Mouse (Mus musculus) neural tube, embryonic 14.5 days (tissue): Measurements from ENCODE around the gene Adgrf5. TPM values are rescaled to one million over a fixed set of nuclear protein-coding genes. Genes with fewer than 3 reads are reported as not detected.
"Not testable (repeated sequence)": the region's sequence is repeated elsewhere in the genome, so short reads cannot be mapped to it uniquely, and the experiment has no call there.

ENCODE experiments used
- ATAC-seq: fragments of 200-750 bp; cut with Nextera tagmentation; 2 replicates; pipeline ENCODE4 v1.8.0; 2017; ENCODE audit warnings: low read depth, mild to moderate bottlenecking, moderate TSS enrichment, moderate library complexity
- H3K27ac ChIP-seq: fragments of 300-500 bp; sonication (generic); 2 replicates; pipeline ENCODE4 v1.5.1; 2014; ENCODE audit warnings: low read depth, mild to moderate bottlenecking, control low read depth, low read length, moderate library complexity, mixed read lengths
- H3K27me3 ChIP-seq: fragments of 300-500 bp; sonication (generic); 2 replicates; pipeline ENCODE4 v1.6.1; 2014; ENCODE audit warnings: low read length; ENCODE audit not compliant: control insufficient read depth, insufficient read depth
- H3K36me3 ChIP-seq: fragments of 300-500 bp; sonication (generic); 2 replicates; pipeline ENCODE4 v1.6.1; 2014; ENCODE audit warnings: low read length, mixed read lengths; ENCODE audit not compliant: control insufficient read depth, insufficient read depth
- H3K4me1 ChIP-seq: fragments of 300-500 bp; sonication (generic); 2 replicates; pipeline ENCODE4 v1.6.1; 2014; ENCODE audit warnings: low read length; ENCODE audit not compliant: control insufficient read depth, insufficient read depth
- H3K4me2 ChIP-seq: fragments of 300-500 bp; sonication (generic); 2 replicates; pipeline ENCODE4 v1.6.1; 2014; ENCODE audit warnings: mild to moderate bottlenecking, low read depth, low read length, control low read depth
- H3K4me3 ChIP-seq: fragments of 300-500 bp; sonication (generic); 2 replicates; pipeline ENCODE4 v1.5.1; 2014; ENCODE audit warnings: low read depth, low read length, control low read depth, mixed read lengths
- H3K9ac ChIP-seq: fragments of 300-500 bp; sonication (generic); replicated peaks from 2 replicates; pipeline ENCODE4 v1.6.1; 2014; ENCODE audit warnings: low read depth, mild to moderate bottlenecking, control low read depth, low read length, mixed read lengths
- H3K9me3 ChIP-seq: fragments of 300-500 bp; sonication (generic); 2 replicates; pipeline ENCODE4 v1.6.1; 2016; ENCODE audit warnings: low read length; ENCODE audit not compliant: control insufficient read depth
- WGBS: fragments of 180-500 bp; shearing (Covaris S2); extraction: QIAGEN DNeasy Blood & Tissue Kit; methylation state at CpG from one replicate; pipeline ENCODE4 v1.1.7; 2014; 5-methylcytosine and 5-hydroxymethylcytosine counted together
- polyA plus RNA-seq: library from polyadenylated mRNA; unstranded; fragments of >200 nt; fragmentation: Nextera tagmentation; extraction: Ambion mirVana; gene quantifications from 2 replicates; pipeline ENCODE4 v1.2.1, GENCODE M21; 2014

Gene Adgrf5
- polyA plus RNA-seq, 1 experiment from 2014 or later = 4.1 TPM

- Histone ChIP-seq H3K4me3 (no peak overlapping the region), H3K36me3 (no peaks in the 10 kb centered on the region), H3K4me2 (no peak overlapping the region), H3K4me1 (no peaks in the 10 kb centered on the region), H3K9me3 (no peaks in the 10 kb centered on the region), H3K9ac (no peak overlapping the region), H3K27ac (no peak overlapping the region), H3K27me3 (no peaks in the 10 kb centered on the region)
- no peak for ATAC-seq
- whole genome bisulfite sequencing = 91% methylated on average over 2 of the region's 2 CpGs
Measured at GRCm38 (mm10) chr17:43337643-43338042, 22.6 kb upstream of the Adgrf5 start.

GRCm38 (mm10) chr17:43338279-43338678, 22.0 kb upstream of the Adgrf5 start:
- no peaks in the 10 kb centered on the region for H3K36me3 ChIP-seq
- no peak overlapping the region for H3K9ac ChIP-seq
- H3K4me2 ChIP-seq = no peak overlapping the region
- no peaks in the 10 kb centered on the region for H3K4me1 ChIP-seq
- no peak for ATAC-seq
- H3K9me3 ChIP-seq = no peaks in the 10 kb centered on the region
- no peak overlapping the region for H3K4me3 ChIP-seq
- WGBS = 91% methylated on average over 3 of the region's 3 CpGs
- no peaks in the 10 kb centered on the region for H3K27me3 ChIP-seq
- H3K27ac ChIP-seq = no peak overlapping the region

- H3K27me3 ChIP-seq, H3K9me3 ChIP-seq, H3K9ac ChIP-seq, H3K36me3 ChIP-seq, ATAC-seq, H3K4me3 ChIP-seq, H3K27ac ChIP-seq, H3K4me2 ChIP-seq, H3K4me1 ChIP-seq: not testable (repeated sequence)
- WGBS = 98% methylated on average over 2 of the region's 2 CpGs
Measured at GRCm38 (mm10) chr17:43346499-43346898, 13.8 kb upstream of the Adgrf5 start.

- no peak overlapping the region for H3K27ac ChIP-seq
Measured at GRCm38 (mm10) chr17:43357902-43358539, 2.2 kb upstream of the Adgrf5 start.

GRCm38 (mm10) chr17:43361021-43361420, 770 bp downstream of the Adgrf5 start:
- peak overlapping the region; percentile 8; the same call in 1 of the 2 replicates for H3K4me3 ChIP-seq
- H3K27me3 ChIP-seq = no peaks in the 10 kb centered on the region
- H3K4me1 ChIP-seq = no peaks in the 10 kb centered on the region
- H3K9ac ChIP-seq = no peak overlapping the region
- ATAC-seq = no peak
- WGBS = 76% methylated on average over 11 of the region's 11 CpGs
- H3K4me2 ChIP-seq = no peak overlapping the region
- no peaks in the 10 kb centered on the region for H3K9me3 ChIP-seq
- no peak overlapping the region for H3K27ac ChIP-seq
- no peaks in the 10 kb centered on the region for H3K36me3 ChIP-seq

More at GRCm38 (mm10) chr17:43357902-43358539, 2.2 kb upstream of the Adgrf5 start:
- ATAC-seq = no peak
- no peaks in the 10 kb centered on the region for H3K27me3 ChIP-seq
- H3K4me3 ChIP-seq = no peak overlapping the region
- 0 out of 2 replicates have a peak overlapping the region, but pooled peaks have one; percentile 8 for H3K4me2 ChIP-seq
- H3K4me1 ChIP-seq = no peaks in the 10 kb centered on the region
- 13% methylated on average over 9 of the region's 9 CpGs for WGBS
- no peak overlapping the region for H3K9ac ChIP-seq
- no peaks in the 10 kb centered on the region for H3K9me3 ChIP-seq
- no peaks in the 10 kb centered on the region for H3K36me3 ChIP-seq

GRCm38 (mm10) chr17:43362362-43362761, 2.1 kb downstream of the Adgrf5 start:
- no peaks in the 10 kb centered on the region for H3K9me3 ChIP-seq
- no peak overlapping the region for H3K27ac ChIP-seq
- no peak overlapping the region for H3K4me2 ChIP-seq
- no peak for ATAC-seq
- 70% methylated on average over 11 of the region's 11 CpGs for WGBS
- no peak overlapping the region for H3K4me3 ChIP-seq
- H3K27me3 ChIP-seq = no peaks in the 10 kb centered on the region
- no peaks in the 10 kb centered on the region for H3K36me3 ChIP-seq
- no peaks in the 10 kb centered on the region for H3K4me1 ChIP-seq
- no peak overlapping the region for H3K9ac ChIP-seq

GRCm38 (mm10) chr17:43362881-43363280, 2.6 kb downstream of the Adgrf5 start:
- WGBS = 69% methylated on average over 6 of the region's 6 CpGs
- Histone ChIP-seq H3K36me3 (no peaks in the 10 kb centered on the region), H3K27ac (no peak overlapping the region), H3K9me3 (no peaks in the 10 kb centered on the region), H3K4me3 (no peak overlapping the region), H3K4me1 (no peaks in the 10 kb centered on the region), H3K4me2 (no peak overlapping the region), H3K27me3 (no peaks in the 10 kb centered on the region), H3K9ac (no peak overlapping the region)
- no peak for ATAC-seq

GRCm38 (mm10) chr17:43363921-43364320, 3.7 kb downstream of the Adgrf5 start:
- H3K9me3 ChIP-seq = no peaks in the 10 kb centered on the region
- no peaks in the 10 kb centered on the region for H3K27me3 ChIP-seq
- no peak for ATAC-seq
- WGBS = 62% methylated on average over 6 of the region's 6 CpGs
- no peak overlapping the region for H3K4me2 ChIP-seq
- no peak overlapping the region for H3K4me3 ChIP-seq
- H3K9ac ChIP-seq = no peak overlapping the region
- no peaks in the 10 kb centered on the region for H3K36me3 ChIP-seq
- no peaks in the 10 kb centered on the region for H3K4me1 ChIP-seq
- no peak overlapping the region for H3K27ac ChIP-seq

GRCm38 (mm10) chr17:43365297-43365696, 5.0 kb downstream of the Adgrf5 start:
- no peak overlapping the region for H3K27ac ChIP-seq
- 90% methylated on average over 6 of the region's 6 CpGs for WGBS
- no peak overlapping the region for H3K9ac ChIP-seq
- ATAC-seq = no peak
- H3K27me3 ChIP-seq = no peaks in the 10 kb centered on the region
- no peak overlapping the region for H3K4me3 ChIP-seq
- H3K9me3 ChIP-seq = no peaks in the 10 kb centered on the region
- no peaks in the 10 kb centered on the region for H3K4me1 ChIP-seq
- H3K4me2 ChIP-seq = no peak overlapping the region
- H3K36me3 ChIP-seq = no peaks in the 10 kb centered on the region
